Mouse (Mus musculus) hindbrain, embryonic 11.5 days (tissue): ENCODE results near the gene Thap2. TPM values are rescaled to one million over a fixed set of nuclear protein-coding genes. Genes with fewer than 3 reads are reported as not detected.

Experiments
- ATAC-seq: fragments of 200-750 bp; cut with Nextera tagmentation; 2 replicates; pipeline ENCODE4 v1.8.0; 2017; ENCODE audit warnings: mild to moderate bottlenecking, moderate TSS enrichment, moderate library complexity; ENCODE audit not compliant: low FRiP score
- DNase-seq: peaks from one replicate; pipeline ENCODE4 v3.0.0-alpha.2; 2015; ENCODE audit warnings: low spot score
- H3K27ac ChIP-seq: fragments of 300-500 bp; sonication (generic); 2 replicates; pipeline ENCODE4 v1.5.1; 2014; ENCODE audit warnings: mild to moderate bottlenecking, low read depth, low read length
- H3K27me3 ChIP-seq: fragments of 300-500 bp; sonication (generic); 2 replicates; pipeline ENCODE4 v1.6.1; 2014; ENCODE audit warnings: mild to moderate bottlenecking, low read length, moderate library complexity, mixed read lengths; ENCODE audit not compliant: control insufficient read depth, insufficient read depth
- H3K36me3 ChIP-seq: fragments of 300-500 bp; sonication (generic); 2 replicates; pipeline ENCODE4 v1.6.1; 2014; ENCODE audit warnings: mild to moderate bottlenecking, low read length, moderate library complexity, mixed read lengths; ENCODE audit not compliant: control insufficient read depth, insufficient read depth
- H3K4me1 ChIP-seq: fragments of 300-500 bp; sonication (generic); replicated peaks from 2 replicates; pipeline ENCODE4 v1.6.1; 2014; ENCODE audit warnings: low read length, mixed read lengths; ENCODE audit not compliant: control insufficient read depth, insufficient read depth
- H3K4me2 ChIP-seq: fragments of 300-500 bp; sonication (generic); replicated peaks from 2 replicates; pipeline ENCODE4 v1.6.1; 2014; ENCODE audit warnings: mild to moderate bottlenecking, low read depth, low read length
- H3K4me3 ChIP-seq: fragments of 300-500 bp; sonication (generic); 2 replicates; pipeline ENCODE4 v1.5.1; 2014; ENCODE audit warnings: low read depth, low read length
- H3K9ac ChIP-seq: fragments of 300-500 bp; sonication (generic); 2 replicates; pipeline ENCODE4 v1.6.1; 2014; ENCODE audit warnings: low read depth, low read length
- H3K9me3 ChIP-seq: fragments of 300-500 bp; sonication (generic); 2 replicates; pipeline ENCODE4 v1.6.1; 2016; ENCODE audit warnings: low read length; ENCODE audit not compliant: control insufficient read depth
- WGBS: fragments of 180-500 bp; shearing (Covaris S2); extraction: QIAGEN DNeasy Blood & Tissue Kit; methylation state at CpG from one replicate; pipeline ENCODE4 v1.1.7; 2014; 5-methylcytosine and 5-hydroxymethylcytosine counted together
- polyA plus RNA-seq: library from polyadenylated mRNA; unstranded; fragments of >200 nt; fragmentation: Nextera tagmentation; extraction: Ambion mirVana; gene quantifications from 2 replicates; pipeline ENCODE4 v1.2.1, GENCODE M21; 2014

Gene Thap2
- polyA plus RNA-seq = 26.8 and 31.1 TPM in 2 replicates

DNA sequence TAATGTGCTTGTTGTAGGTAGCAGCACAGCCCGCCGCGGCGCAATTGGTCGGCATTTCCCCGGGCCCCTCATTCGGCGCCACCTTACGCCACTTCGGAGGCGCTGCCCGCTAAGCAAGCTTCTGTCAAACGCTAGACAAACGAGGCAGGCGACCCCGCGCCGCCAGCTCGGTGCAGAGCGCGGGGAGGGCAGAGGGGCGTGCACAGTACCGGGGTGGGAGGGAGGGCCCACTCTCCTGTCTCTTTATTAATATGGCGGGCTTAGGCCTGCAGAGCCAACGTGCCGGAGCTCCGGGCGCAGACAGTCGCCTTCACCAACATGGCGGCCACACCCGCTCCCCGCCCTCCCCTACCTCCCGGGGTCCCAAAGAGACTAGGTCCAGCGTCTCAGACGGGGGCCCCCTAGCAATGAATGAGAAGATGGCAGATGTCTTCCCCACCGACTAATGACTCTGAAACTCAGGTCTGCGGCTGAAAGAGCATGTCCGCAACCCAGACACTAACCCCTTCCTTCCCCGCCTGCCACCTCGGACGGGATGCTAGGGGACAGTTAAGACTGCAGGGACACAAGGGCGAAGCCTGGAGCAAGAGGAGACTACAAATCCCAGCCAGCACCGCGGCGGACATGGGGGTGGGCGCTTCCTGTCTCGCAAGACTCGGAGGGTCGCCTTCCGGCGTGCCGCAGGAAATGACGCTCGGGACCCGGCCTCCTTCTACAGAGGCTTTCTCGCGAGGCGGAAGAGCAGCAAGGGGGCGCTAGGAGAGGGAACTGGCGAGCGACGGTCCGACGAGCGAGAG lies at the start of gene Thap2, which contains the start of gene Zfc3h1:
Gene Thap2 (minus strand): TSS at position 223 of the 797 bp plus-strand sequence.
Gene Zfc3h1 (plus strand): TSS at position 739 of the 797 bp plus-strand sequence.
- no peaks in the 10 kb centered on the region for H3K9me3 ChIP-seq
- no peaks in the 10 kb centered on the region for H3K27me3 ChIP-seq
- H3K4me2 ChIP-seq = peak within 1 kb of the TSS; percentile 51
- peak within 1 kb of the TSS; percentile 84 for H3K4me3 ChIP-seq
- no peaks in the 10 kb centered on the region for H3K4me1 ChIP-seq
- peak within 1 kb of the TSS; percentile 70 for H3K9ac ChIP-seq
- ATAC-seq = peak; percentile 98
- H3K36me3 ChIP-seq = no peaks in the 10 kb centered on the region
- peak; percentile 98 for DNase-seq
- H3K27ac ChIP-seq = peak within 1 kb of the TSS; percentile 99
- WGBS = under 1% methylated on average over 65 of the region's 65 CpGs

- H3K4me1 ChIP-seq = no peaks in the 10 kb centered on the region
- H3K27ac ChIP-seq = no peak overlapping the region
- no peak for DNase-seq
- 84% methylated on average over 2 of the region's 2 CpGs for WGBS
- H3K4me3 ChIP-seq = no peak overlapping the region
- no peak for ATAC-seq
- no peak overlapping the region for H3K4me2 ChIP-seq
- no peaks in the 10 kb centered on the region for H3K27me3 ChIP-seq
- no peak overlapping the region for H3K9ac ChIP-seq
- peaks cover 3% of the 10 kb centered on the region; the same call in 1 of the 2 replicates for H3K36me3 ChIP-seq
- no peaks in the 10 kb centered on the region for H3K9me3 ChIP-seq
These were observed 41.1 kb upstream of the Thap2 start for GRCm38 (mm10) chr10:115425351-115425750.

- Histone ChIP-seq H3K9ac (no peak overlapping the region), H3K27ac (no peak overlapping the region), H3K27me3 (no peaks in the 10 kb centered on the region), H3K36me3 (no peaks in the 10 kb centered on the region), H3K9me3 (no peaks in the 10 kb centered on the region), H3K4me2 (no peak overlapping the region), H3K4me3 (no peak overlapping the region), H3K4me1 (no peaks in the 10 kb centered on the region)
- ATAC-seq = no peak
- no peak for DNase-seq
- 81% methylated on average over 4 of the region's 4 CpGs for WGBS
These were observed 37.7 kb upstream of the Thap2 start for GRCm38 (mm10) chr10:115421976-115422375.

- WGBS = 92% methylated on average over 3 of the region's 3 CpGs
- no peak overlapping the region for H3K27ac ChIP-seq
- no peaks in the 10 kb centered on the region for H3K27me3 ChIP-seq
- ATAC-seq = no peak
- no peak overlapping the region for H3K4me3 ChIP-seq
- no peak for DNase-seq
- no peaks in the 10 kb centered on the region for H3K9me3 ChIP-seq
- H3K9ac ChIP-seq = no peak overlapping the region
- no peak overlapping the region for H3K4me2 ChIP-seq
- H3K36me3 ChIP-seq = peaks cover 14% of the 10 kb centered on the region
- no peaks in the 10 kb centered on the region for H3K4me1 ChIP-seq
These were observed 29.8 kb upstream of the Thap2 start for GRCm38 (mm10) chr10:115414056-115414455.

DNA sequence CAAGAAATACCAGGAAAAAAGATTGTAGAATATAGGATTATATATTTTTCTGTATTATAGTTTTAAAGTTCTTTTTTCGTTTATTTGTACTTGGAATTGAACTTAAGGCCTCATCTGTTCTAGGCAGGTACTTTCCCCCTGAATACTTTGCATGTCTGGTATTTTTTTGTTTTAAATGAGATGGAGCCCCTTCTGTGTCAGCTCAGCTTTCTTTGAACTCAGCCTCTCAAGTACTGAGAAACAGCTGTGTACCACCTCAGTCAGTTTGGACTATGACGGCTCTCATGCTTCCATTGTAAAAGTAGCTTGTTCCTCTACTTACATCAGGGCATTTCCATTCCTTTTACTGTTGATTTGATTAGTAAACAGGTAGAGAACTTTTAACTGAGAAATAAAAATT lies 29.3 kb upstream of the Thap2 start:
- Histone ChIP-seq H3K27me3 (no peaks in the 10 kb centered on the region), H3K36me3 (peaks cover 14% of the 10 kb centered on the region), H3K4me1 (no peaks in the 10 kb centered on the region), H3K27ac (no peak overlapping the region), H3K4me2 (no peak overlapping the region), H3K9ac (no peak overlapping the region), H3K9me3 (no peaks in the 10 kb centered on the region), H3K4me3 (no peak overlapping the region)
- WGBS = 86% methylated on average over 2 of the region's 2 CpGs
- DNase-seq = no peak
- no peak for ATAC-seq

- no peaks in the 10 kb centered on the region for H3K9me3 ChIP-seq
- ATAC-seq (no peak), DNase-seq (peak; percentile 79)
- H3K9ac ChIP-seq = no peak overlapping the region
- no peak overlapping the region for H3K4me2 ChIP-seq
- peaks cover 3% of the 10 kb centered on the region for H3K36me3 ChIP-seq
- no peak overlapping the region for H3K4me3 ChIP-seq
- no peaks in the 10 kb centered on the region for H3K27me3 ChIP-seq
- H3K27ac ChIP-seq = no peak overlapping the region
- WGBS = 71% methylated on average over 6 of the region's 6 CpGs
- H3K4me1 ChIP-seq = no peaks in the 10 kb centered on the region
These were observed 22.1 kb upstream of the Thap2 start for GRCm38 (mm10) chr10:115406393-115406792.

- Histone ChIP-seq H3K27ac (no peak overlapping the region), H3K4me3 (no peak overlapping the region), H3K36me3 (no peaks in the 10 kb centered on the region), H3K4me2 (no peak overlapping the region), H3K4me1 (no peaks in the 10 kb centered on the region), H3K27me3 (no peaks in the 10 kb centered on the region), H3K9me3 (no peaks in the 10 kb centered on the region), H3K9ac (no peak overlapping the region)
- 76% methylated on average over 1 of the region's 1 CpGs for WGBS
- ATAC-seq = no peak
- DNase-seq = no peak
These were observed 7.7 kb upstream of the Thap2 start for GRCm38 (mm10) chr10:115391896-115392295.

DNA sequence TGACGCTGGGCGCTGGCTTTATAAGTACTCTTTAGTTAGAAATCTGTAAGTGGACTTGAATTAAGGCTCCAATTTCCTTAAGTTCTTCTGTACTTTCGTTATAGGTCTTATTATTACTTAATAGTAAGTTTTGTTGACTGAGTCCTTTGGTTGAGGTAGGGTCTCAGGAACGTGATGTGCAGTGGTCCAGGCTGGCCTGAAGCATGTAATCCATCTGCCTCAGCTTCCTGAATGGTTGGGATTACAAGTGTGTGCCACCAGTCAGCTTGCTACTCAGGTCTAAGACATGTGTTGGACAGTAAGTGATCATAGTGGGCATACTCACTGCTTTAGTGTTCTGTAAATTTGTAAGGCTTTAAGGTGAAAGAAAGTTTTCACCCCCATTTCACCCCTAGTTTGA lies 6.8 kb upstream of the Thap2 start:
- Histone ChIP-seq H3K4me1 (no peaks in the 10 kb centered on the region), H3K4me2 (no peak overlapping the region), H3K36me3 (no peaks in the 10 kb centered on the region), H3K9ac (no peak overlapping the region), H3K9me3 (no peaks in the 10 kb centered on the region), H3K4me3 (no peak overlapping the region), H3K27me3 (no peaks in the 10 kb centered on the region), H3K27ac (no peak overlapping the region)
- ATAC-seq (no peak), DNase-seq (no peak)
- WGBS = 95% methylated on average over 4 of the region's 4 CpGs

DNA sequence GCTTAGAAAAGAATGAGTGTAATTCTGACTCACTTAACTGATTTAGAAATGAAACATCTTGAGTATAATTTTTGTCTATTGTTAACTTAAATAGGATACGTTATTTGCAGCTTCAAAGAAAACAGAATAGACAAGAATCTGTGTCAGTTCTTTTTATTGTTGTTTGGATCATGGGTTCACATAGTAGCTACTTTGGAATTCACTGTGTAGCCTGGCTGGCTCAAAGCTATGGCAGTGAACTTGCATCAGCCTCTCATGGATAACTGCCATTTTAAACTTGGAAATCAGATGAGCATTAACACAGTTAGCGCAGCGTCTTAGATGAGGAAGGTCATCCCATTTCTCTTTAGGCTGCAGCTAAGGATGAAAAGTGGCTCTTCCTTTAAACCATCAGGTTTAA lies 3.6 kb upstream of the Thap2 start:
- ATAC-seq = no peak
- WGBS = 90% methylated on average over 3 of the region's 3 CpGs
- Histone ChIP-seq H3K4me3 (no peak overlapping the region), H3K27me3 (no peaks in the 10 kb centered on the region), H3K4me1 (no peaks in the 10 kb centered on the region), H3K9ac (no peak overlapping the region), H3K36me3 (no peaks in the 10 kb centered on the region), H3K4me2 (no peak overlapping the region; the same call in 1 of the 2 replicates), H3K9me3 (no peaks in the 10 kb centered on the region), H3K27ac (no peak overlapping the region)
- no peak for DNase-seq
